Mouse (Mus musculus): ENCODE data around the gene Mapt. TPM values are rescaled to one million over a fixed set of nuclear protein-coding genes. Genes with fewer than 3 reads are reported as not detected.
"Not testable (repeated sequence)": the region's sequence is repeated elsewhere in the genome, so short reads cannot be mapped to it uniquely, and the experiment has no call there.

Gene Mapt
- polyA plus RNA-seq, 1 experiment from 2014 or later: 939 TPM

DNA sequence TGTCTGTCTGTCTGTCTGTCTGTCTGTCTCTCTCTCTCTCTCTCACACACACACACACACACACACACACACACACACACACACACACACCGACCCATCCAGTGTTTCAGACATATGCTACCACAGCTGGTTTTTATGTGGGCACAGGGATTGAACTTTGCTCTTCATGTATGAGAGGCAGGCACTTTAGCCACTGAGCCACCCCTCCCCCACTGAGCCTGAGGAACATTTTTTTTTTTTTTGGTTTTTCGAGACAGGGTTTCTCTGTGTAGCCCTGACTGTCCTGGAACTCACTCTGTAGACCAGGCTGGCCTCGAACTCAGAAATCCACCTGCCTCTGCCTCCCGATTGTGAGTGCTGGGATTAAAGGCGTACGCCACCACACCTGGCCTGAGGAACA is 14.3 kb downstream of the Mapt start:
- 0 out of 2 replicates have a peak, but pooled peaks cover 22% of the 10 kb centered on the region for H3K4me1 ChIP-seq (replicated peaks; ENCODE audit: control insufficient read depth, insufficient read depth, low read length)
- H3K4me2 ChIP-seq (replicated peaks); H3K36me3 ChIP-seq (replicated peaks; ENCODE audit: control insufficient read depth, insufficient read depth); H3K9ac ChIP-seq; H3K9me3 ChIP-seq (ENCODE audit: control insufficient read depth, low read length); DNase-seq (ENCODE audit: low spot score); ATAC-seq (ENCODE audit: low FRiP score); H3K27ac ChIP-seq; H3K4me3 ChIP-seq (replicated peaks; ENCODE audit: low read length); H3K27me3 ChIP-seq (ENCODE audit: control insufficient read depth, insufficient read depth, low read length): not testable (repeated sequence)
- 82% methylated on average over 6 of the region's 6 CpGs for WGBS

- Histone ChIP-seq H3K4me3 (replicated peaks; ENCODE audit: low read length) (no peak overlapping the region), H3K9ac (no peak overlapping the region), H3K27me3 (ENCODE audit: control insufficient read depth, insufficient read depth, low read length) (no peaks in the 10 kb centered on the region), H3K9me3 (ENCODE audit: control insufficient read depth, low read length) (no peaks in the 10 kb centered on the region), H3K4me2 (replicated peaks) (no peak overlapping the region), H3K36me3 (replicated peaks; ENCODE audit: control insufficient read depth, insufficient read depth) (no peaks in the 10 kb centered on the region), H3K27ac (no peak overlapping the region), H3K4me1 (replicated peaks; ENCODE audit: control insufficient read depth, insufficient read depth, low read length) (0 out of 2 replicates have a peak, but pooled peaks cover 22% of the 10 kb centered on the region)
- WGBS: 25% methylated on average over 6 of the region's 6 CpGs
- ATAC-seq (ENCODE audit: low FRiP score) (no peak), DNase-seq (ENCODE audit: low spot score) (no peak)
Measured at GRCm38 (mm10) chr11:104246171-104246694, 15.0 kb downstream of the Mapt start.

DNA sequence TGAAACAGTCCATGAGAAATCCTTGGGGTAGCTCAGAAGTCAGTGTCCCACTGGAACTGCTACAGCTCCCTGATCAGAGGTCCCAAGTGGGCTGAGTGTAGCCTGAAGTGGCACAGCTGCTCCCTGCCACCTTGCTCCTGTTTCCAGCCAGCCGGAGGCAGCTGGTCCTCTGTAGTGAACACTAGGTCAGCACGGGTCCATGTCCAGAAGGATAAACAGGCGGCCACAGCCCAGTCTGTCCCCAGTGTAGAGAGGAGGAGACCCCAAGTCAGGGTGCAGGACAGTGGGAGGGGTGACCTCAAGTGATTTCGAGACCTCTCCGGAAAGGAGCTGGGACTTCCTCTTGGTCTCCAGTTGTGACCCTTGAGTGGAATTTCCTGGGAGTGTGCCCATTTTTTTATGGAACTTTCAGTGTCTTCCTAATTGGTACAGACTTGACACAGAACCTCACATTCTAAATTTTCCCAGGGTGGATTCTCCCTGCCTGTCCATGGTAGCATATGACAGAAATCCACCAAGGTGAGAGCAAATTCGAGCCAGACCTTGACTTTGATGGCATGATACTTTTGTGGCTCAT is 16.0 kb downstream of the Mapt start:
- DNase-seq (ENCODE audit: low spot score): no peak
- H3K4me2 ChIP-seq (replicated peaks): no peak overlapping the region
- no peaks in the 10 kb centered on the region for H3K36me3 ChIP-seq (replicated peaks; ENCODE audit: control insufficient read depth, insufficient read depth)
- H3K4me3 ChIP-seq (replicated peaks; ENCODE audit: low read length): no peak overlapping the region
- H3K4me1 ChIP-seq (replicated peaks; ENCODE audit: control insufficient read depth, insufficient read depth, low read length): 0 out of 2 replicates have a peak, but pooled peaks cover 22% of the 10 kb centered on the region
- H3K27me3 ChIP-seq (ENCODE audit: control insufficient read depth, insufficient read depth, low read length): no peaks in the 10 kb centered on the region
- ATAC-seq (ENCODE audit: low FRiP score): no peak
- H3K9ac ChIP-seq: no peak overlapping the region
- WGBS: 76% methylated on average over 6 of the region's 6 CpGs
- no peak overlapping the region for H3K27ac ChIP-seq
- H3K9me3 ChIP-seq (ENCODE audit: control insufficient read depth, low read length): no peaks in the 10 kb centered on the region

- H3K4me2 ChIP-seq (replicated peaks): no peak overlapping the region
- DNase-seq (ENCODE audit: low spot score) (no peak), ATAC-seq (ENCODE audit: low FRiP score) (no peak)
- no peak overlapping the region for H3K9ac ChIP-seq
- H3K36me3 ChIP-seq (replicated peaks; ENCODE audit: control insufficient read depth, insufficient read depth): no peaks in the 10 kb centered on the region
- H3K9me3 ChIP-seq (ENCODE audit: control insufficient read depth, low read length): no peaks in the 10 kb centered on the region
- 84% methylated on average over 8 of the region's 8 CpGs for WGBS
- no peak overlapping the region for H3K27ac ChIP-seq
- H3K27me3 ChIP-seq (ENCODE audit: control insufficient read depth, insufficient read depth, low read length): no peaks in the 10 kb centered on the region
- 0 out of 2 replicates have a peak, but pooled peaks cover 16% of the 10 kb centered on the region for H3K4me1 ChIP-seq (replicated peaks; ENCODE audit: control insufficient read depth, insufficient read depth, low read length)
- no peak overlapping the region for H3K4me3 ChIP-seq (replicated peaks; ENCODE audit: low read length)
Measured at GRCm38 (mm10) chr11:104249420-104249819, 18.2 kb downstream of the Mapt start.

DNA sequence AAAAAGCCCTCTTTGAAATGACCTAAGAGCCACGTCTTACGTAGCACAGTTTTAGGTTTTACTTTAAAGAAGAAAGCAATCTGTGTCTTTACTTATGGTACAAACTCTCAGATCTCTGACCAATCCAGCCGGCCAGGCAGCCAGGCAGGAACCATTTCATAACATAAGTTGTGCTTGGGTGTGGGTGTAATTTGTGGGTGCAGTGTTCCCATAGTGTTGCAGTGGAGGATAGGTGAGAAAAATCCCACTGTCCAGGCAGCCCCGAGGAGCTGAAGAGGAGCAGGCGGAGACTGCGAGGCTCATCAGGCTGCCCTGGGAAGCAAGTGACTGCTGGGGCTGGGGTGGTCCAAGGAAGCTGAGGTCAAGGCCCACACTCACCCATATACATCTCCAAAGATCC is 19.9 kb downstream of the Mapt start:
- ATAC-seq (ENCODE audit: low FRiP score): no peak
- H3K27me3 ChIP-seq (ENCODE audit: control insufficient read depth, insufficient read depth, low read length): no peaks in the 10 kb centered on the region
- no peak overlapping the region for H3K9ac ChIP-seq
- H3K4me3 ChIP-seq (replicated peaks; ENCODE audit: low read length): no peak overlapping the region
- H3K9me3 ChIP-seq (ENCODE audit: control insufficient read depth, low read length): no peaks in the 10 kb centered on the region
- WGBS: 84% methylated on average over 6 of the region's 6 CpGs
- H3K27ac ChIP-seq: no peak overlapping the region
- 0 out of 2 replicates have a peak, but pooled peaks cover 13% of the 10 kb centered on the region for H3K4me1 ChIP-seq (replicated peaks; ENCODE audit: control insufficient read depth, insufficient read depth, low read length)
- no peak for DNase-seq (ENCODE audit: low spot score)
- H3K4me2 ChIP-seq (replicated peaks): no peak overlapping the region
- no peaks in the 10 kb centered on the region for H3K36me3 ChIP-seq (replicated peaks; ENCODE audit: control insufficient read depth, insufficient read depth)

DNA sequence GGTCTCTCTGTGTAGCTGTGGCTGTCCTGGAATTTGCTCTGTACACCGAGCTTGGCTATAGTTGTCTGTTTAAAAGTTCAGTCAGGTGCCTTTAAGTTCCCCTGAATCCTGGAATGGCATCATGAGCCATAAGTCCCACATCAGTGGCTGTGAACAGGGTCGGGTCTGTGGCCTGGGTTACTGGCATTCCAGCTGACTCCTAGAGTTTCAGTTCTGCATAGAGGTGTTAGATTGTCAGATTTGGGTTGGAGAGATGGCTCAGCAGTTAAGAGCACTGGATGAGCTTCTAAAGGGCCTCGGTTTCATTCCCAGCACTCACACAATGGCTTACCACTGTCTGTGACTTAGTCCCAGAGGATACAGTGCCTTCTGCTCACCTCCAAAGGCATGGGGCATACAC is 20.9 kb downstream of the Mapt start:
- Histone ChIP-seq H3K27ac (no peak overlapping the region), H3K9me3 (ENCODE audit: control insufficient read depth, low read length) (no peaks in the 10 kb centered on the region), H3K4me2 (replicated peaks) (no peak overlapping the region), H3K4me1 (replicated peaks; ENCODE audit: control insufficient read depth, insufficient read depth, low read length) (0 out of 2 replicates have a peak, but pooled peaks cover 3% of the 10 kb centered on the region), H3K36me3 (replicated peaks; ENCODE audit: control insufficient read depth, insufficient read depth) (no peaks in the 10 kb centered on the region), H3K4me3 (replicated peaks; ENCODE audit: low read length) (no peak overlapping the region), H3K9ac (no peak overlapping the region), H3K27me3 (ENCODE audit: control insufficient read depth, insufficient read depth, low read length) (no peaks in the 10 kb centered on the region)
- no peak for DNase-seq (ENCODE audit: low spot score)
- ATAC-seq (ENCODE audit: low FRiP score): no peak
- WGBS: 74% methylated on average over 3 of the region's 3 CpGs

DNA sequence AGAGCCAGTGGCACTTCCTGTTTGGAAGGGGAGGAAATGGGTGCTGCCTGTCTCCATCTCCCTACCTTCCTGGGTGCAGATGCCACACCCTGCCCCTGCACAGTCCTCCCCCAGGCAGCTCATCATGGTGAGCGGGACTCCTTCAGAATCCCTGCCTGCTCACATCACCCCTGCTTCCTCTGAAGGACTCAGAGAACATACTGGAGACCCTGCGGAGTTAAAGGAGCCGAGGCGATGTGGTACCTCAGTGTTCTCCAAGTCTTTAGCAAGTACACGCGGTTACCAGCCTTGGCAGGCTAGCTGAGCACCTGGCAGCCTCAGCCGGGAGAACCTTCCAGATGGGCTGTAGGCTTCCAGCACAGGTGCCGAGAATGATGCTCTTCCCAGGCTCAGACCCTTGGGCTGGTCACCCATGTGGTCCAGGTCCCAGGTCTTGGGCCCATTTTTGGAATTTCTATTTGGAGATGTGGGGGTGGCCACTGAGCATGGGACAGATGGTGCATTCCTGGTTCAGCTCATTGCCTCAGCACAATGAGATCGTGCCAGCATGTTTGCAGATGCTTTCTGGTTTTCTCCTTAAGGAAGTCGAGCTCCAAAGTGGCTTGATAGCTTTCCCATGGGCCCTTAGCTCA is 23.3 kb downstream of the Mapt start:
- Histone ChIP-seq H3K27ac (no peak overlapping the region), H3K4me2 (replicated peaks) (no peak overlapping the region), H3K9ac (no peak overlapping the region), H3K4me3 (replicated peaks; ENCODE audit: low read length) (no peak overlapping the region), H3K36me3 (replicated peaks; ENCODE audit: control insufficient read depth, insufficient read depth) (peaks cover 6% of the 10 kb centered on the region; the same call in 1 of the 2 replicates), H3K4me1 (replicated peaks; ENCODE audit: control insufficient read depth, insufficient read depth, low read length) (no peaks in the 10 kb centered on the region), H3K9me3 (ENCODE audit: control insufficient read depth, low read length) (no peaks in the 10 kb centered on the region), H3K27me3 (ENCODE audit: control insufficient read depth, insufficient read depth, low read length) (no peaks in the 10 kb centered on the region)
- DNase-seq (ENCODE audit: low spot score): no peak
- 80% methylated on average over 10 of the region's 10 CpGs for WGBS
- 0 out of 2 replicates have a peak, but pooled peaks have one; percentile 29 for ATAC-seq (ENCODE audit: low FRiP score)

GRCm38 (mm10) chr11:104256179-104256578 is 25.0 kb downstream of the Mapt start:
- no peaks in the 10 kb centered on the region for H3K4me1 ChIP-seq (replicated peaks; ENCODE audit: control insufficient read depth, insufficient read depth, low read length)
- H3K9ac ChIP-seq: no peak overlapping the region
- H3K9me3 ChIP-seq (ENCODE audit: control insufficient read depth, low read length): no peaks in the 10 kb centered on the region
- H3K27ac ChIP-seq: no peak overlapping the region
- ATAC-seq (ENCODE audit: low FRiP score): no peak
- no peak overlapping the region for H3K4me2 ChIP-seq (replicated peaks)
- H3K4me3 ChIP-seq (replicated peaks; ENCODE audit: low read length): no peak overlapping the region
- no peaks in the 10 kb centered on the region for H3K27me3 ChIP-seq (ENCODE audit: control insufficient read depth, insufficient read depth, low read length)
- no peak for DNase-seq (ENCODE audit: low spot score)
- 98% methylated on average over 2 of the region's 2 CpGs for WGBS
- peaks cover 6% of the 10 kb centered on the region; the same call in 1 of the 2 replicates for H3K36me3 ChIP-seq (replicated peaks; ENCODE audit: control insufficient read depth, insufficient read depth)

DNA sequence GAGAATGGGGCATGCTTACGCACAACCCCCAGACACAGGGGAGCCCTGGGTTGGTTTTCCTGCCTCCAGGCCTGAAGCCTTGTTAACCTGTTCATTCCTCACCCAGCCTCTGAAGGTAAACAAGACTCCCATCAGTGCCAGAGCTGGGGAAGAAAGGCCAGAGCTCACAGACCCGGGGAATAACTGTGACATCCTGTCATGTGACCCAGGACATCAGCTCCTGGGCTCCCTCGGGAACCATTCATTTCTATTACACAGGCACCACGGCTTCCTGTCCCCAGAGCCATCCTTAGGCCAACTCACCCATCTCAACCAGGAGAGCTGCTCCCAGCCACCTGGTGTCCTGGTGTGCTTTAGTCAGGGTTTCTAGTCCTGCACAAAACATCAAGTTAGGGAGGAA is 27.8 kb downstream of the Mapt start:
- no peak overlapping the region for H3K4me2 ChIP-seq (replicated peaks)
- WGBS: 47% methylated on average over 4 of the region's 4 CpGs

More for the DNA sequence above, 27.8 kb downstream of the Mapt start:
- Histone ChIP-seq H3K4me1 (replicated peaks; ENCODE audit: control insufficient read depth, insufficient read depth, low read length) (no peaks in the 10 kb centered on the region), H3K27me3 (ENCODE audit: control insufficient read depth, insufficient read depth, low read length) (no peaks in the 10 kb centered on the region), H3K27ac (no peak overlapping the region), H3K9me3 (ENCODE audit: control insufficient read depth, low read length) (no peaks in the 10 kb centered on the region), H3K4me3 (replicated peaks; ENCODE audit: low read length) (no peak overlapping the region), H3K36me3 (replicated peaks; ENCODE audit: control insufficient read depth, insufficient read depth) (peaks cover 6% of the 10 kb centered on the region; the same call in 1 of the 2 replicates), H3K9ac (no peak overlapping the region)
- ATAC-seq (ENCODE audit: low FRiP score) (no peak), DNase-seq (ENCODE audit: low spot score) (no peak)
